Mouse (Mus musculus) midbrain, embryonic 14.5 days (tissue): Measurements from ENCODE around the gene Mars2. TPM values are rescaled to one million over a fixed set of nuclear protein-coding genes. Genes with fewer than 3 reads are reported as not detected.

Experiments
- ATAC-seq: fragments of 200-750 bp; cut with Nextera tagmentation; 2 replicates; pipeline ENCODE4 v1.8.0; 2017; ENCODE audit warnings: moderate number of reproducible peaks, moderate library complexity; ENCODE audit not compliant: low FRiP score, low TSS enrichment
- DNase-seq: peaks from one replicate; pipeline ENCODE4 v3.0.0-alpha.2; 2015
- H3K27ac ChIP-seq: fragments of 300-500 bp; sonication (generic); replicated peaks from 2 replicates; pipeline ENCODE4 v1.5.1; 2014; ENCODE audit warnings: mild to moderate bottlenecking, low read depth, low read length, moderate library complexity
- H3K27me3 ChIP-seq: fragments of 300-500 bp; sonication (generic); 2 replicates; pipeline ENCODE4 v1.6.1; 2014; ENCODE audit warnings: low read length, control low read depth, mixed read lengths; ENCODE audit not compliant: control insufficient read depth, insufficient read depth
- H3K36me3 ChIP-seq: fragments of 300-500 bp; sonication (generic); 2 replicates; pipeline ENCODE4 v1.6.1; 2014; ENCODE audit warnings: low read length, control low read depth; ENCODE audit not compliant: control insufficient read depth, insufficient read depth
- H3K4me1 ChIP-seq: fragments of 300-500 bp; sonication (generic); 2 replicates; pipeline ENCODE4 v1.6.1; 2014; ENCODE audit warnings: mild to moderate bottlenecking, antibody characterized with exemption, low read length, control low read depth; ENCODE audit not compliant: control insufficient read depth, insufficient read depth
- H3K4me2 ChIP-seq: fragments of 300-500 bp; sonication (generic); 2 replicates; pipeline ENCODE4 v1.6.1; 2014; ENCODE audit warnings: mild to moderate bottlenecking, low read length, moderate library complexity
- H3K4me3 ChIP-seq: fragments of 300-500 bp; sonication (generic); replicated peaks from 2 replicates; pipeline ENCODE4 v1.5.1; 2014; ENCODE audit warnings: low read depth, low read length
- H3K9ac ChIP-seq: fragments of 300-500 bp; sonication (generic); replicated peaks from 2 replicates; pipeline ENCODE4 v1.6.1; 2014; ENCODE audit warnings: mild to moderate bottlenecking, low read length, moderate library complexity
- H3K9me3 ChIP-seq: fragments of 300-500 bp; sonication (generic); 2 replicates; pipeline ENCODE4 v1.6.1; 2016; ENCODE audit warnings: low read length, control low read depth, mixed read lengths; ENCODE audit not compliant: control insufficient read depth
- WGBS: fragments of 180-500 bp; shearing (Covaris S2); extraction: QIAGEN DNeasy Blood & Tissue Kit; methylation state at CpG from one replicate; pipeline ENCODE4 v1.1.7; 2014; 5-methylcytosine and 5-hydroxymethylcytosine counted together
- polyA plus RNA-seq: library from polyadenylated mRNA; unstranded; fragments of >200 nt; fragmentation: Nextera tagmentation; extraction: Ambion mirVana; gene quantifications from 2 replicates; pipeline ENCODE4 v1.2.1, GENCODE M21; 2014

The Mars2 gene
- polyA plus RNA-seq, result 4.1 and 4.4 TPM in 2 replicates

DNA sequence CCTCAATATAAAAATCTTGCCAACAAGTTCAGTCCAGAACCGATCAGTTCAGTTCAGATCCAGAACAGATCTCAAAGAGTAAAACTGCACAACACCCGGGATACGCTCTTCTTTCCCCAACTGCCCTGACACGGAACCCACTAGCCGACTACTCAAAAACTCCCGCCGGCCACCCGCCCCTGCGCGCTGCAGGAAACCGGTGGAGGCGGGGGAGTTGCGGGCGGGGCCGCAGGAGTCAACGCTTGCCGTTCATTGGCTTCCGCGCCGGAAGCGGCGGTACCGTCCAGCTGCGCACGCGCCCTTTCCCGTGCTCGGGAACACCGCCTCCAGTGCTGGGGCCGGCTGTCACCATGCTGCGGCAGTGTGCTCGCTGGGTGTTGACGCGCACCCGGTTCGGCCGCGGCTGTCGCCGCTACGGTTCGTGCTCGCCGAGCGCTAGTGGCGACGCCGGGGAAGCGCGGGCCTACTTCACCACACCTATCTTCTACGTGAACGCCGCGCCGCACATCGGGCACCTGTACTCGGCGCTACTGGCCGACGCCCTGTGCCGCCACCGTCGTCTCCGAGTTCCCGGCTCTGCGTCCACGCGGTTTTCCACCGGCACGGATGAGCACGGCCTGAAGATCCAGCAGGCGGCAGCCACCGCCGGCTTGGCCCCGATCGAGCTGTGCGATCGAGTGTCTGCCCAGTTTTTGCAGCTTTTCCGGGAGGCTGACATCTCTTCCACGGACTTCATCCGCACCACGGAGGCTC lies at the start of gene Mars2:
Gene Mars2, plus strand, starts transcription at position 288 of the 753 bp plus-strand sequence.
- H3K4me1 ChIP-seq, result peaks cover 33% of the 10 kb centered on the region
- peak within 1 kb of the TSS; percentile 75 for H3K9ac ChIP-seq
- WGBS, result under 1% methylated on average over 82 of the region's 82 CpGs
- peak; percentile 99 for DNase-seq
- peak within 1 kb of the TSS; percentile 85 for H3K27ac ChIP-seq
- H3K4me2 ChIP-seq, result peak within 1 kb of the TSS; percentile 87
- ATAC-seq, result peak; percentile 100
- H3K36me3 ChIP-seq, result 0 out of 2 replicates have a peak, but pooled peaks cover under 1% of the 10 kb centered on the region
- no peaks in the 10 kb centered on the region for H3K9me3 ChIP-seq
- peak within 1 kb of the TSS; percentile 81 for H3K4me3 ChIP-seq
- no peaks in the 10 kb centered on the region for H3K27me3 ChIP-seq

DNA sequence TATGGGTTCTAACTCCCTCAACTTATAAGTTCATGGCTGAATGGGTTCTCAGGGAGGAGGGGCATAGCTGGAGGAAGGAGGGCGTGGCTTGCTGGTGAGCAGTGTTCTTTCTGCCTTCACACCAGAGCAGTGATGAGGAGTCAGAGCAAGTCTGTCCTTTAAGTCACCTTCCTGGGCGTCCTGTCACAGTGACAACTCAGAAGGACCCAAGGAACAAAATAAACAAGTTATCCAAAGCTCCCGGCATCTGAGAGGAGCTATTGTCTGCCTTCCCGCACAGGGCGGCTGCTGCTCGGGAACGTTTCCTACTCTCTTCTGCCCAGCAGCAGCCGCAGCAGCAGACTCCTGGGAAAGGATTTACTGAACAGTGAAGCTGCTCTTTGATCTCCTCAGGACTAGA lies 45.0 kb upstream of the Mars2 start:
- no peak overlapping the region for H3K27ac ChIP-seq
- no peaks in the 10 kb centered on the region for H3K9me3 ChIP-seq
- peak overlapping the region; percentile 50 for H3K4me2 ChIP-seq
- DNase-seq (peak; percentile 67), ATAC-seq (peak; percentile 54; the same call in 1 of the 2 replicates)
- H3K36me3 ChIP-seq, result no peaks in the 10 kb centered on the region
- peak overlapping the region; percentile 42 for H3K9ac ChIP-seq
- H3K4me3 ChIP-seq, result peak overlapping the region; percentile 29
- no peaks in the 10 kb centered on the region for H3K27me3 ChIP-seq
- WGBS, result 7% methylated on average over 8 of the region's 8 CpGs
- H3K4me1 ChIP-seq, result peaks cover 23% of the 10 kb centered on the region

DNA sequence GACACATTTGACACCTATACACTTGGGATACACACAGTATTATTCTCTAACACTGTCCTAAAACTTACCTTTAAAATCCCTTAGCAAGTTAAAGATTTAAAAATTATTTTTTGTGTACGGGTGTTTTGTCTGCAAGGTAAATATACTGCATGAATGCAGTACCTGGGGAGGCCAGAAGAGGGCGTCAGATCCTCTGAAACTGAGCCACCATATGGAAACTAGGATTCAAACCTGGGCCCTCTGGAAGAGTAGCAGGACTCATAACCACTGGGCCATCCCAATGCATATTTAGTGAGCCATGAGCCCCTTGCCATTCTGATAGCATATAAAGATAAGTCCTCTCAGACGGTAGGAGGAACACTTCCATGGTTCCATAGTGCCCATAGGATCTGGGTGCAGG lies 44.2 kb upstream of the Mars2 start:
- no peaks in the 10 kb centered on the region for H3K27me3 ChIP-seq
- H3K4me2 ChIP-seq, result no peak overlapping the region
- H3K4me3 ChIP-seq, result no peak overlapping the region
- H3K4me1 ChIP-seq, result peaks cover 23% of the 10 kb centered on the region
- H3K9ac ChIP-seq, result no peak overlapping the region
- ATAC-seq (no peak), DNase-seq (no peak)
- no peaks in the 10 kb centered on the region for H3K9me3 ChIP-seq
- no peak overlapping the region for H3K27ac ChIP-seq
- H3K36me3 ChIP-seq, result no peaks in the 10 kb centered on the region
- 54% methylated on average over 3 of the region's 3 CpGs for WGBS

DNA sequence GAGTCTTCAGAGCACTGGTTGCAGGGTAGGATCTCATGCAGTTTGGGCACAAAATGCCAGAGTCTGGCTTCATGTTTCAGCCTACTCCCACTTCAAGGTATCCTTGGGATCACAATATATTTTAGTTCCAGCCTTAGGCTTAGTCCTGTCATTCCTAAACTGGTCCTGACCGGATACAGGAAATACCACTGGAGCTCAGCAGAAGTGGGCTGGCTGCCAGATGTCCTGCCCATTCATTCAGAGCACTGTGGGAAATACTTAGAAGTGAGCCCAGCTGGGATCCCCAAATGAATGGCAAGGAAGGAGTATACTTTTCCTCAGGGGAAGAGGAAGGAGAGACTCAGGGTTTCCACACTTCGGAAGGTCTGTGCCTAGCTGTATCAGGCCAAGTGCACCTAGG lies 43.7 kb upstream of the Mars2 start:
- Histone ChIP-seq H3K4me2 (no peak overlapping the region), H3K36me3 (no peaks in the 10 kb centered on the region), H3K9ac (no peak overlapping the region), H3K4me1 (peaks cover 23% of the 10 kb centered on the region), H3K27me3 (no peaks in the 10 kb centered on the region), H3K9me3 (no peaks in the 10 kb centered on the region), H3K27ac (no peak overlapping the region), H3K4me3 (no peak overlapping the region)
- ATAC-seq (0 out of 2 replicates have a peak, but pooled peaks have one; percentile 16), DNase-seq (peak; percentile 63)
- WGBS, result 24% methylated on average over 2 of the region's 2 CpGs

DNA sequence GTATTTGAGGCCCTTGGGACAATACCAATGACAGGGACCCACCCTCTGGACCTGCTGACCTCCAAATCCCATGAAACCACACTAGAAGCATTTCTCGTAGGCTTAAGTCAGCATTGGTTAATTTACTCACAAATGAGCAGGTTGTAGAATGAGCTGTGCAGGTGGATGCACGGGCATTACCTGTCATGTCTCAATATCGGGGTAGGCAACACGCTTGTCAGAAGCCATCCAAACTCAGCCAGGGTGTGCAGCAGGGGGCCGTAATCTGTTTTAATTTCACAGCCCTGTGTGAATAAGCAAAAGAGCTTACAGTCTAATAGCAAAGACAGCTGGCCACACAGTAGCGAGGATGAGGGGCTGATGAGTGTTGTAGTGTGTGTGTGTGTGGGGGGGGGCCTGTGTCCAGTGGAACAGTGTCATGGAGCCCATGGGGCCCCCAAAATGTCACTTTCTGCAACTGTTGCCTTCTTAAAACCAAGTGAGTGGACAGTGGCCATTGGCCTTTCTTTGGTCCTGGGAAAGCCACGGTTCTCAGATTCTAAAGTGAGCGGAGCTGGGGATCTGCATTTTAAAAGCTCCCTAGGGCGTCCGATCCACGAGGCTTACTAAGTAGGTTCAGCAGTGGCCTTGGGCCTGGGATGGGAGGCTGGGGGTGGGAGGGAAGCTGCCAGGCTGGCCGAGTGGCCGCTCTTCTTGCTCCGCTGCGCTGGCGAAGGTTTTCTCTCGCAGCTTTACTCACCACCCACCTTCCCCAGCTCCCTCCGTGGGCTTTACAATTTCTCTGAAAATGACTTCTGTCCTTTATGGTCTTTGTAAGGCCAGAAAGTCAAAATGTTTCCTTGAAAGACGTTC lies 42.7 kb upstream of the Mars2 start:
- Histone ChIP-seq H3K27me3 (no peaks in the 10 kb centered on the region), H3K4me3 (peak overlapping the region; percentile 10; the same call in 1 of the 2 replicates), H3K9ac (no peak overlapping the region; the same call in 1 of the 2 replicates), H3K36me3 (no peaks in the 10 kb centered on the region), H3K4me2 (peak overlapping the region; percentile 48), H3K4me1 (peaks cover 23% of the 10 kb centered on the region), H3K9me3 (no peaks in the 10 kb centered on the region), H3K27ac (peak overlapping the region; percentile 13)
- ATAC-seq (peak; percentile 36; the same call in 1 of the 2 replicates), DNase-seq (peak; percentile 66)
- WGBS, result 11% methylated on average over 19 of the region's 19 CpGs

DNA sequence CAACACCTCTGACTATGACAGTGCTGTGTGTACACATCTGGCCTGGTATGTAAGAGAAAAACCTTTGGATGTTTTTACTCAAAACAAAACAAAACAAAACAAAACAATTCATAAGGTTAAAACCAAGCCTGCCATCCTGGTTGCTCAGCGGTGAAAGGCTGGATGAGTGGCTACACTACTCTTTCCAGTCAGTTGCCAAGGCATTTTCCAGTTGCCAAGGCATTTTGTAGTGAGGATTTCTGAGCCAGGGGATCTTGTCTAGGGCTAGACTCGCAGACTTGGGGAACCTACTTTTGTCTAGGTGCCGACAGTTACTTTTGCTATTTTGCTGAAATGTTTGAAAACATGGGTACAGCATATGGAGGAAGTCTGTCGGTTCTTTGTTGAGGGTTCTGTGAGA lies 42.0 kb upstream of the Mars2 start:
- Histone ChIP-seq H3K9ac (no peak overlapping the region), H3K36me3 (no peaks in the 10 kb centered on the region), H3K4me2 (peak overlapping the region; percentile 48; the same call in 1 of the 2 replicates), H3K27me3 (no peaks in the 10 kb centered on the region), H3K9me3 (no peaks in the 10 kb centered on the region), H3K27ac (no peak overlapping the region; the same call in 1 of the 2 replicates), H3K4me3 (no peak overlapping the region), H3K4me1 (peaks cover 23% of the 10 kb centered on the region)
- ATAC-seq (no peak), DNase-seq (peak; percentile 37)
- 40% methylated on average over 4 of the region's 4 CpGs for WGBS

DNA sequence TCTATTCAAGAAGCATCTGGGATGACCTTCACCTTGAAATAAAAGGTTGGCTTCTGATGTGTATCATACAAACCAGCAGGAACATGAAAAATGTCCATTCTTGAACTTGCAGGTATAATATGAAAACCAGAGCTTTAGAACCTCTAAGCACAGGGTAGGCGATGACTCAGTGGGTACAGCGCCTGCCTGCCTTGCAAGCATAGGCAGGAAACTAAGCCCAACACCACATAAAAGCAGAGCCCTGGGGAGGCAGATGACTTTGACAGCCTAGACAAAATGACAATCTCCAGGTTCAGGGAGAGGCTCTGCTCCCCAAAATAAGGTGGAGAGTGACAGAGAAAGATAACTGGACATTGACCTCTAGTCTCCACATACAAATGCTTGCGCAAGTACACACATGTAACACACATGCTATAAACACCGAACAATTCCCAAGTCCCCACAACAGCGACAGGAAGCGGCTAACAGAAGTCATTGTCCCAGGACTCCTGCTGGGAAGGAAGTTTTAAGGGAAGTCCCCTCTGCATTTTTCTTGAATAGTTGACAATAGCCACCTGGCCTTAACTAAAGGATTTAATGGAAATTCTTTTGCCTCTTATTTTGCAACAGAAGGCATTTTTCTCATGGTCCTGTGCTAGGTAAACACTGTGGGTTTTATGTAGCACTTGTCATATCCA lies 40.5 kb upstream of the Mars2 start:
- WGBS, result 43% methylated on average over 6 of the region's 6 CpGs
- H3K4me1 ChIP-seq, result peaks cover 23% of the 10 kb centered on the region
- no peaks in the 10 kb centered on the region for H3K9me3 ChIP-seq
- H3K4me3 ChIP-seq, result no peak overlapping the region
- no peak overlapping the region for H3K9ac ChIP-seq
- DNase-seq (no peak), ATAC-seq (no peak)
- no peaks in the 10 kb centered on the region for H3K27me3 ChIP-seq
- no peak overlapping the region for H3K27ac ChIP-seq
- H3K4me2 ChIP-seq, result no peak overlapping the region
- no peaks in the 10 kb centered on the region for H3K36me3 ChIP-seq

DNA sequence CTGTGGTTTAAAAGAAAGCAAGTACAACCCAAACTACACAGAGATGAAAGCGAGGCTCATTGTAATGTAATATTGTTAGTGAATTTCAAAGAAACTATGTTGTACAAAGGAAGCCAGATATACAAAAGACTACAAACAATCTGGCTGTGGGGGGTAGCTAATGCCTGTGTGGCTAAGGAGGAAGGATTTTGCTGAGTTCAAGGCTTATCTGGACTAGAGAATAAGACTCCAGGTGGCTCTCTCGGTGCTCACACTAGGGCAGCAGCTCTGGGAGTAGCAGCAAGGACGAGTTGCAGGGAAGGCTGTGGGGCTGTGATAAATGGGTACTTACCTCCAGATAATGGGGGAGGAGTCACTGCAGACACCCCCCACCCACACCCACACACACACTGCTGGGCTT lies 38.3 kb upstream of the Mars2 start:
- Histone ChIP-seq H3K27ac (no peak overlapping the region), H3K9me3 (no peaks in the 10 kb centered on the region), H3K27me3 (no peaks in the 10 kb centered on the region), H3K36me3 (no peaks in the 10 kb centered on the region), H3K4me2 (no peak overlapping the region), H3K4me3 (no peak overlapping the region), H3K9ac (no peak overlapping the region), H3K4me1 (peaks cover 14% of the 10 kb centered on the region)
- ATAC-seq (peak; percentile 25; the same call in 1 of the 2 replicates), DNase-seq (no peak)
- 11% methylated on average over 3 of the region's 3 CpGs for WGBS
